Mouse (Mus musculus): ENCODE measurements at regions not wholly inside any gene's neighbourhood (a gene's known extent, or its start where the extent isn't known, plus 50 kb on each side); places are given as distances from the start of the nearest gene placed in this dataset.
A peak's percentile ranks its signal among the peaks of the same experiment; 100 is the strongest.

DNA sequence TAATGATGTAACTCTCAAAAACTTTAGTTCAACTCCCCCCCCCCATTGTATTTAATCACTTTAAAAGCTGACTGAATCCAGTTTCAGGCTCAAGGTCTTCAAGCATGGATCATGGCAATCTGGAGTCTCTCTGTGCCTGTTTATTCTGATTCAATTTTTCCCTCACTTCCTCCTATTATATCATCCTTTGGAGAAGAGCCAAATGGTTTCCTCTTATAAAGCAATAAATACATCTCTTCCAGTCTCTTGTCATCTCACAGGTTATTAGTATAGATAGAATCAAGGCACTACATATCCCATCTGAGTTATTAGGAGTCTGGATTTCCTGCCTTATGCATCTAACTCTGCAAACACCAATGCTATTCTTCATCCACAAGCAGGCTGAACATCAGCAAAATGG, 530.2 kb upstream of the Pdcd1 start:
- no peak for DNase-seq

GRCm38 (mm10) chr1:94581650-94582405, 529.5 kb upstream of the Pdcd1 start:
- DNase-seq = no peak

DNA sequence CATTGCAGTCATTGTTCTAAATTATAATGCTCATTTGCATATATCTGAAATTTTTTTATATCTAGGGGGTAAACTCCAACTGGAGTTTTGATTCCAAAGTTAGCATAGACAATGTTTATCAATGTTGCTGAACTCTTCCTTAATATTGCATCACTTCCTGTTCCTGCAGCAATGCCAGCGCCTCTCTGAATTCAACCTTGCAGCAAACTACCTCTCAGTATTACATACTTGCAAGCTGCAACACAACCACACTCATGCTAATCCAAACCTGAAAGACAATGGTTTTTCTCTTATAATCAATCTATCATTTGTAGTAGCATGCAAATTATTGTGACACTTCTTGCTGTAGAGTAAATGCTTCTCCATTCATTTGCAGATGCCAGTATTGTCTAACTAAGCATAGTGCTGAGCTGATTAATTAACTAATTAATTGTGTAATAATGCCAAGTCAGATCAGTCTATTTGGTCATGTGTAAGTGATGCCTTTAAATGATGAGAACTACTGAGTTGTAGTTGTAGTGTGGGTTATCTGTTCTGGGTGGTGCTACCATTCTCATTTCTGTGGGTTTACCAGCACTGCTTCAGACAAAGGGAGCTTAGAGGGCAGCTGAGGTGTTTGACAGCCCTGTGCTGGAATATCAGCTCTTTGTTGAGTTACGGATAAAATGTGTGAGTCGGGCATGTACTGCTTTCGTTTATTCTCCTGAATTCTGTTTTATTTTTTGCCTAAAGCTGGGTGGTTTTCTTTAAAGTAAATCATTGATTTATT, 480.6 kb upstream of the Pdcd1 start:
- DNase-seq = no peak

- no peak for DNase-seq
Observed at GRCm38 (mm10) chr1:94504080-94504520, 451.7 kb upstream of the Pdcd1 start.

DNA sequence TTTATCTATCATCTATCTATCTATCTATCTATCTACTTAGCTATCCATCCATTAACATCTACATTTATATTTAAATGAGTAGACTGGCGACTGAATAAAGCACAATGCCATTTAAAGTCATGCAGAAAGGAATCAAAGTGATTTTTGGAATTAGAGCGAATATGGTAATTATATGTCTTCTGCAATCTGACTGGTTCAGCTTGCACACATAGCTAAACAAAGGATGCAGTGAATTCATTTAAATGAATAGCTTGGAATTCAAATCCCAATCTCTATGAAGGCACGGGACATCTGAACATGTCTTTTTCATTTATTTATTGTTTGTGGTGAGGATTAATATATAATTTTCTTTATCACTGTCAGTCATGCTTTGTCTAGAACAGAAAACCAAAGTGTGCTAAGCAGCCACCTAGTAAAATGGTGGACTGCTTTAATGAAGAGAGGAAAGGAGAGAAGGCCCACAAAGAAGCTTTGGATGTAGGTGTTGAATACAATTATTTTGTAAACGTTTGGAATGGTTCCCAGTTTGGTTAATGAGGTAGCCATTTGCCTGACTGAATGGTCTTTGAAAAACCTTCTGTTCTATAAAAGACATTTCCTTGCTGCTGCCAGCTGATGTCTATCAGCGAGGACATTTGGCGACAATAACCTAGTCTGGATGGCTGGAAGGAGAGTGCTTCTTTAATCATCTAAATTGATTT, 451.2 kb upstream of the Pdcd1 start:
- DNase-seq = no peak

GRCm38 (mm10) chr1:94502066-94502861, 449.9 kb upstream of the Pdcd1 start:
- no peak for DNase-seq

- no peak for DNase-seq
Observed at GRCm38 (mm10) chr1:94496992-94497391, 444.6 kb upstream of the Pdcd1 start.

DNA sequence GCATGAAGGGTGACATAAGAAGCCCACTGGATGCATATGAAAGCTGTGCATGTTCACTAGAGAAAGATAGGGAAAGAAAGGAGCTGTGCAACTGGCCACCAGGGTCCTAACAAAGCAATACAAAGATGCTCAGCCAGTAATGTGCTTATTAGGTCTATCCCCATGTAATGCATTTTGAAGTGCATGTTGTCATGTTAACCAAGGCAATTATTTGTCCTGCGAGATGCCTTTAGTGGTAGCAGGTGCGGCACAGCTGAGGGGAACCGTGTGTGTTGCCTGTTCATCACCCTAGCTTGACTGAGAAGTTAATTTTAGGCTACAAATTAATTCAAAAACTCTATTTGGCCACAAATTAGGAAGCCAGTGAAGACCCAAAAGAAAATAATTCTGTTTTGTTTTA, 444.0 kb upstream of the Pdcd1 start:
- no peak for DNase-seq

DNA sequence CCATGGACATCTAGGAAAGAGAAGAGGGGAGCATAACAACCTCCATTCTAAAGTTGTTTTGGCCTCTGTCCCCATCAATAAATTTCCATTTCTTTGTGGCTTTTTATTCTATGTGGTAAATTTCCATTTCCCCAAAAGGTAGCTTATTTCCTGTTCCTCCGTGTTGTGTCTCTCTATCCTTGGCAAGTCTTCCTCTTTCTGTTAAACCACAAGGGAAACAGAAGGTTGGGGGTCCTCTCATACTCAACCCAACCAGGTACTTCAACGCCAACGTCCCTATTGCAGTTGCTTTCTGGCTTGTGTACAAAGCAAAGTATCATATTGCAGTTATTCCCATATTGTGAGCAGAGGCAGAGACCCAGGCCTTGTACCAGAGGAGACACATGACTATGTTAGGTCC, 434.7 kb upstream of the Pdcd1 start:
- no peak for DNase-seq

- peak; percentile 42 to 56 for DNase-seq
Observed at GRCm38 (mm10) chr1:94469834-94470233, 417.5 kb upstream of the Pdcd1 start.

GRCm38 (mm10) chr1:94423731-94424130, 371.4 kb upstream of the Pdcd1 start:
- no peak for DNase-seq

- peak in 1 of 2 experiments; percentile 2 for DNase-seq
Observed at GRCm38 (mm10) chr1:94413043-94413442, 360.7 kb upstream of the Pdcd1 start.

DNA sequence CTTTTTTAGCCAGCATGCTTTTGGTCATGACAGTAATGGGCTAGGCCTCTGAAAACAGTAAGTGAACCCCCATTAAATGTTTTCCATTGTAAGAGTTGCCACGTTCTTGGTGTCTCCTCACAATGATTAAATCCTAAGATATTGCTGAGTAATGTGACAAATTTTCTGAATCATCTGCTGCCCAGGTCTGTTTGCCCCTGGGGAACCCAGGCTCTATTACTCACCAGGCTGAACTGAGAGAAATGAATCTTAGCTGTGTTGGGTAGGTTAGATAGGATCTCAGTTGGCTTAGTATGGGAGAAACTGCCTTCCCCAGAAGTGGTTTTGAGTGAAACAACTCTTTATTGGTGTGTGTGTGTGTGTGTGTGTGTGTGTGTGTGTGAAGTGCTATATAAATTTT, 314.3 kb upstream of the Pdcd1 start:
- no peak for DNase-seq

GRCm38 (mm10) chr1:94356996-94357395, 304.6 kb upstream of the Pdcd1 start:
- no peak for DNase-seq

GRCm38 (mm10) chr1:94355873-94356272, 303.5 kb upstream of the Pdcd1 start:
- DNase-seq = no peak

DNA sequence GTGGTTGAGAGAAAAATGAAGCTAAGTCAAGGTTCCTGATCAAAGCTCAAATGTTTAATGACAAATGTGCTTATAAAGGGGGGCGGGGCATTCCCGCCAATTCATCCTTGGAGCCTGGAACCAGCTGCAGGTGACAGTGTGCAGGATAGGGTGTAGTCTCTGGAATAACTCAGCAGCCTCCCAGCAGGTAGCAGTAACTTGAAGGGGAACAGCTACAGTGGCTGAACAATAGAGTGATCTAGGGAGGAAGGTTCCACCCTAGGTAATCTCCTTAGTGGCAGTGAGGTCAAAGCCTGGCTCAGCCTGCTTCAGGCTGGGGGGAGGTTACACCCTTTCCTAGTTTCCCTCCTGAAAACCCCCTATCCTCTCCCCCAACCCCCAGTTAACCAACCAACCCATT, 290.2 kb upstream of the Pdcd1 start:
- no peak for DNase-seq

DNA sequence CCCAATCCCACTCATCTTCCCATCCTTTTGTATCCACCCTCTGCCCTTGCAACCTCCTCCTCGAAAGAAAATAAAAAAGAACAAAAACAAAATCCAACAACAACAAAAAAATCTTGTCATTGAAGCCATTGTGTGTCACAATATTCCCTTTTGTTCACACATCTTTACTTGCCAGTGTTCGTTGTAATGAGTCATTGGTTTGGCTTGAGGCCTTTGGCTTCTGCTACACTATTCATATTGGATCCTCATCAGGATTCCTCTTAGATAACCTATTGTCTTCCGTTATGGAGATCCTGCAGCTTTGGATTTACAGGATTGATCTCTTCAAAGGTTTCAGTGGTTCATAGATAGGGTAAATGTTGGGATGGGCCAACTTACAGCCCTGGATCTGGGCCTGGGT, 288.9 kb upstream of the Pdcd1 start:
- no peak for DNase-seq

- DNase-seq = no peak
Observed at GRCm38 (mm10) chr1:94318029-94318428, 265.7 kb upstream of the Pdcd1 start.

DNA sequence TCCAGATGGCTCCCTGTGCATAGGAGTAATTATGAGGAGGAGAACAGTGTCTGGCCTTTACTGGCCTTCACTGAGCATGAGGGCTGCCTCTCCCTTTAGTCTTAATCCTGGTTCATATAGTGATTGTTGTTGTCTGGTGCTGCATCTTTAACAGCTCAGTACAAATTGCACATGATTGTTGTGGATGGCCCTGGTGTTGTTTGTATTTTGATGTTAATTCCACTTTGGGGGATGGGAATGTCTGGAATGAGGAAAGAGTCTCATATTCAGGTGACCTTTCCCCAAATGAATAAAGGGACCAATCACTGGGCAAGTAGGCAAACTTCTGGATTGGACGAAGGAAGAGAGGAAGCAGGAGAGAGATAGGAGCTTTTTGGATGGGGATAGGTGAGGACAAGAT, 246.0 kb upstream of the Pdcd1 start:
- no peak for DNase-seq

GRCm38 (mm10) chr1:94272569-94272968, 220.2 kb upstream of the Pdcd1 start:
- no peak for DNase-seq

DNA sequence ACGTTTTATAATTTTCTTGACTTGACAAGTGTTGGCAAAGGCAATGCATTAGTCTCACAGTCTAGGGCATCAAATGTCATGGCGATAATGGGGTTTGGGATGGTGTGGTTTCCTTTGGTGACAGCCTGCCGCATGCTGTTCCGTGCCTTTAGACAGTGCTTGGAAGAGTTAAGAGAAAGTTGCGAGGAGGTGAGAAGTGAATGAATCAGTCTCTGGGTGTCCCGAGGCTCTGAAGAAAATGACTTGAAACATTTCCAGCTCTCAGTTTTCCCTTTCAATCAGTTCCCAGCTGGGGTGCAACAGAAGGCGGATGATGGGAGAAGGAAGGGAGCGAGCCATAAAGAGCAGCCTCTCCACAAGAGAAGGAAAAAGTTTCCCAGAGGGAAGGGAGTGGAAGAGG, 211.0 kb upstream of the Pdcd1 start:
- no peak for DNase-seq

GRCm38 (mm10) chr1:94235426-94235825, 183.1 kb upstream of the Pdcd1 start:
- DNase-seq = no peak

- peak in 1 of 2 experiments; percentile 2 for DNase-seq
Observed at GRCm38 (mm10) chr1:94221006-94221405, 168.7 kb upstream of the Pdcd1 start.
